Mouse (Mus musculus): Measurements from ENCODE around the gene Taf3.

DNA sequence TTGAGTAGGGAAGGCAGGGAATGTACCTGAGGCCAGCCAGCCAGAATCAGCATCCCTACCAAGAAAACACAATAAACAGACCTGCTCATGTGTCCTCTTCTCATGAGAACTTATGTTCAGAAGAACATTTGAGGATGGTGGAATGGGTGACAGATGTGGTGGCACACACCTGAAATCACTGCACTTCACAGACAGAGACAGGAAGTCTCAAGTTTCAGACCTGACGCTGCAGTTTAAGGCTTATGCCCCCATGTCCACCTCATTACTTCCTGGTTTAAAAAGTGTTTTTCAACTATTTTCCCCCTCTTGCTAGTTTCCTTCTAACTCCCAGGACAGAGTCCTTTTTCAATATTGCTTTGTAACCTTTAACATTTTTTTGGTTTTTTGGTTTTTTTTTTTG lies 34.3 kb upstream of the Taf3 start:
- no peak for TF ChIP-seq GABPA (IDR thresholded peaks at IDR 0.05; ENCODE audit: insufficient replicate concordance, low read depth, low read length)
- TF ChIP-seq NRF1 (IDR thresholded peaks at IDR 0.05; ENCODE audit: low read depth, low read length), result no peak
- TF ChIP-seq HCFC1 (IDR thresholded peaks at IDR 0.05; ENCODE audit: low read depth, low read length), result no peak
- TF ChIP-seq CTCF (conservative IDR thresholded peaks at IDR 0.05 in 1 of 2, IDR thresholded peaks at IDR 0.05 in 1 of 2; ENCODE audit: low read depth in 2 of 2, low read length in 2 of 2), result no peak
- TF ChIP-seq POLR2A (IDR thresholded peaks at IDR 0.05; ENCODE audit: low read depth, low read length), result no peak
- peak; percentile 70; the same call in 1 of the 2 replicates for TF ChIP-seq MAFK (IDR thresholded peaks at IDR 0.05; ENCODE audit: insufficient replicate concordance, low read length)
- TF ChIP-seq CHD2 (IDR thresholded peaks at IDR 0.05; ENCODE audit: low read length), result no peak
- no peak for TF ChIP-seq TCF12 (IDR thresholded peaks at IDR 0.05; ENCODE audit: low read depth, low read length)
- no peak for TF ChIP-seq SIN3A (IDR thresholded peaks at IDR 0.05; ENCODE audit: low read length)
- TF ChIP-seq ZKSCAN1 (IDR thresholded peaks at IDR 0.05; ENCODE audit: borderline replicate concordance, low read depth, low read length), result no peak
- TF ChIP-seq MAZ (IDR thresholded peaks at IDR 0.05; ENCODE audit: low read depth, low read length), result no peak
- TF ChIP-seq TBP (conservative IDR thresholded peaks at IDR 0.05; ENCODE audit: low read depth, low read length), result no peak
- no peak for TF ChIP-seq EP300 (IDR thresholded peaks at IDR 0.05; ENCODE audit: low read length)
